Mouse (Mus musculus): ENCODE data around the gene Ifngr2.

DNA sequence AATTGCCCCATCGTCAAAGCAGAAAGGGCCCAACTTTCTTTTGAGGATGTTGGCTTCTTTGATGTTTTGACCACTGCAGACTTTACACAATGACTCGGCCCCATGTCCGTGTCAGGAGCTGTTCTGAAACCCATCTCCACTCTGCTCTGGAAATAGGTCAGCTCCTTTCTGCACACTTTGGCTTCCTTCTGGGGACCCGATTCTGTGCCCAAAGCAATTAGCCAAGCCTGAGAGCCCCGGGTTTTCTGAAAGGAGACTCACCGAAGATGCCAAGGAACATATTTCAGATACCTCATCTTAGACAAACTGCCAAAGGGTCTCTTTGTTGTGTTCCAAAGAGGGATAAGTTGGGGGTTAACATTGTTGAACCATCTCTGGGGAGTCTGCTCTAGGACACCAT is 67.7 kb downstream of the Ifngr2 start:
- TF ChIP-seq CTCF (IDR thresholded peaks at IDR 0.05; ENCODE audit: extremely low read depth, insufficient read length, insufficient replicate concordance, low read depth, low read length), result no peak
- no peak for TF ChIP-seq POLR2A (IDR thresholded peaks at IDR 0.05; ENCODE audit: low read depth, low read length)
